Comparison of ENCODE assay signal across 7 mouse cellular contexts in genomic region chr9:77544354-77545067, GRCm38 (mm10). TPM values are rescaled to one million over a fixed set of nuclear protein-coding genes. Genes with fewer than 3 reads are reported as not detected.
DNase-seq lines count a peak whose midpoint lies in the region; ATAC-seq lines count a peak whose summit lies in the region.

TSS of gene Lrrc1 (minus strand) at chr9:77544870.

- H3K27me3 ChIP-seq in embryonic facial prominence, embryonic 11.5 days (ENCODE audit: control insufficient read depth, insufficient read depth, low read length): no peaks in the 10 kb centered on the region
- H3K27me3 ChIP-seq in limb, embryonic 11.5 days (ENCODE audit: control insufficient read depth, insufficient read depth, low read length): no peaks in the 10 kb centered on the region
- H3K27me3 ChIP-seq in midbrain, embryonic 14.5 days (ENCODE audit: control insufficient read depth, insufficient read depth, low read length): peaks cover 2% of the 10 kb centered on the region; the same call in 1 of the 2 replicates

- WGBS in embryonic facial prominence, embryonic 11.5 days: under 1% methylated on average over 85 of the region's 88 CpGs
- under 1% methylated on average over 68 of the region's 88 CpGs for WGBS in limb, embryonic 11.5 days
- WGBS in midbrain, embryonic 14.5 days: under 1% methylated on average over 87 of the region's 88 CpGs

- peak within 1 kb of the TSS; percentile 95 for H3K4me2 ChIP-seq in embryonic facial prominence, embryonic 11.5 days (ENCODE audit: low read depth, low read length)
- peak within 1 kb of the TSS; percentile 98 for H3K4me2 ChIP-seq in limb, embryonic 11.5 days (ENCODE audit: low read depth, severe bottlenecking)
- peak within 1 kb of the TSS; percentile 99 for H3K4me2 ChIP-seq in midbrain, embryonic 14.5 days (ENCODE audit: low read length)

- no peaks in the 10 kb centered on the region for H3K9me3 ChIP-seq in embryonic facial prominence, embryonic 11.5 days (replicated peaks; ENCODE audit: control insufficient read depth, low read length)
- H3K9me3 ChIP-seq in limb, embryonic 11.5 days (ENCODE audit: control insufficient read depth, low read length): no peaks in the 10 kb centered on the region
- H3K9me3 ChIP-seq in midbrain, embryonic 14.5 days (ENCODE audit: control insufficient read depth, low read length): no peaks in the 10 kb centered on the region

- peak within 1 kb of the TSS; percentile 70 for H3K9ac ChIP-seq in embryonic facial prominence, embryonic 11.5 days (replicated peaks; ENCODE audit: low read length)
- H3K9ac ChIP-seq in limb, embryonic 11.5 days (ENCODE audit: low read length): peak within 1 kb of the TSS; percentile 75
- H3K9ac ChIP-seq in midbrain, embryonic 14.5 days (replicated peaks; ENCODE audit: low read length): peak within 1 kb of the TSS; percentile 65

- no peaks in the 10 kb centered on the region for H3K4me1 ChIP-seq in embryonic facial prominence, embryonic 11.5 days (ENCODE audit: control insufficient read depth, insufficient read depth, low read length)
- peaks cover 4% of the 10 kb centered on the region; the same call in 1 of the 2 replicates for H3K4me1 ChIP-seq in limb, embryonic 11.5 days (ENCODE audit: control insufficient read depth, insufficient read depth, low read length)
- peaks cover 17% of the 10 kb centered on the region for H3K4me1 ChIP-seq in midbrain, embryonic 14.5 days (ENCODE audit: control insufficient read depth, insufficient read depth, low read length)

- peak; percentile 90 for ATAC-seq in embryonic facial prominence, embryonic 11.5 days (replicated peaks; ENCODE audit: insufficient number of reproducible peaks, low FRiP score, low TSS enrichment, low read depth)
- ATAC-seq in limb, embryonic 11.5 days (ENCODE audit: insufficient number of reproducible peaks, low FRiP score, low TSS enrichment, low read depth): peak; percentile 88
- peak; percentile 93 for ATAC-seq in midbrain, embryonic 14.5 days (ENCODE audit: low FRiP score, low TSS enrichment)

- peak within 1 kb of the TSS; percentile 61 for H3K4me3 ChIP-seq in embryonic facial prominence, embryonic 11.5 days (ENCODE audit: low read depth, low read length)
- H3K4me3 ChIP-seq in limb, embryonic 11.5 days (ENCODE audit: low read depth, low read length): peak within 1 kb of the TSS; percentile 66
- peak within 1 kb of the TSS; percentile 82 for H3K4me3 ChIP-seq in midbrain, embryonic 14.5 days (replicated peaks; ENCODE audit: low read depth, low read length)

- peak; percentile 93 for DNase-seq in adrenal gland, postnatal 14 days
- peak; percentile 92 for DNase-seq in embryonic facial prominence, embryonic 11.5 days (ENCODE audit: low spot score)
- peak; percentile 99 for DNase-seq in heart, adult 11 months
- peak; percentile 91 for DNase-seq in kidney, adult 18-20 months
- DNase-seq in limb, embryonic 11.5 days (ENCODE audit: low spot score): peak; percentile 91
- DNase-seq in midbrain, embryonic 14.5 days: peak; percentile 96
- DNase-seq in spleen, postnatal 10 days (ENCODE audit: low spot score in 2 of 2): peak; percentile 76 to 79

- no peaks in the 10 kb centered on the region for H3K36me3 ChIP-seq in embryonic facial prominence, embryonic 11.5 days (replicated peaks; ENCODE audit: control insufficient read depth, insufficient read depth, low read depth, low read length)
- H3K36me3 ChIP-seq in limb, embryonic 11.5 days (ENCODE audit: control insufficient read depth, insufficient read depth, low read length): no peaks in the 10 kb centered on the region
- H3K36me3 ChIP-seq in midbrain, embryonic 14.5 days (ENCODE audit: control insufficient read depth, insufficient read depth, low read length): no peaks in the 10 kb centered on the region

- H3K27ac ChIP-seq in embryonic facial prominence, embryonic 11.5 days (replicated peaks; ENCODE audit: low read depth, low read length): no peak within 1 kb of the TSS; the same call in 1 of the 2 replicates
- 0 out of 2 replicates have a peak within 1 kb of the TSS, but pooled peaks have one; percentile 3 for H3K27ac ChIP-seq in limb, embryonic 11.5 days (replicated peaks; ENCODE audit: low read depth, low read length)
- peak within 1 kb of the TSS; percentile 71 for H3K27ac ChIP-seq in midbrain, embryonic 14.5 days (replicated peaks; ENCODE audit: low read depth, low read length)

RNA-seq across cellular contexts. Expression of gene Lrrc1, which starts in this region (rescaled TPM):
- total RNA-seq in adrenal gland, postnatal 14 days (2021): 11.3 and 16.6 TPM in 2 replicates
- 9.5 and 11.7 TPM in 2 replicates for polyA plus RNA-seq in embryonic facial prominence, embryonic 11.5 days (2014; fragmentation: Nextera tagmentation; extraction: Ambion mirVana)
- polyA plus RNA-seq in limb, embryonic 11.5 days (2014; fragmentation: Nextera tagmentation; extraction: Ambion mirVana): 7.1 and 8.0 TPM in 2 replicates
- 5.1 and 7.1 TPM in 2 replicates for polyA plus RNA-seq in midbrain, embryonic 14.5 days (2014; fragmentation: Nextera tagmentation; extraction: Ambion mirVana)
